Mouse (Mus musculus): Measurements from ENCODE around the gene Ttc41. TPM values are rescaled to one million over a fixed set of nuclear protein-coding genes. Genes with fewer than 3 reads are reported as not detected.

The Ttc41 gene
- total RNA-seq, 1 experiment from 2014 or later, result 2.8 TPM

DNA sequence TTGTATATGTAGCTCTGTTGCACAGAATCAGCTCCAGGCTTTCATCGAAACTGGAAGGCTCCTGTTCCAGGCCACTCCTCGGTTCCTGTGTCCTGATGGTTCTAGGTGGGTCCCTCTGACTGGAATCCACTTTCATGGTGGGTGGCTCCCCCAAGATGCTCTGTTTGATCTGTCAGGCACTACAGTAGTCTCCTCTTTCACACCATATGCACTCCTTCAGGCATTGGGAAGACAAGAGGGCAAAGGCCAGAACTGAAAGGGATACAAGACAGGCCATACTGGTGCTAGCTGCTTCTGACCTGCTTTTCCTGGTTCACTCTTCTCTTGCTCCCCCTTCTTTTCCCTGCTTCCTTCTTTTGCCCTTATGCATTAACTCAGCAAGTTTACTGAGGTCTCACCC, 37.3 kb downstream of the Ttc41 start:
- no peak for ATAC-seq (replicated peaks; ENCODE audit: low read depth, poor library complexity, severe bottlenecking)

DNA sequence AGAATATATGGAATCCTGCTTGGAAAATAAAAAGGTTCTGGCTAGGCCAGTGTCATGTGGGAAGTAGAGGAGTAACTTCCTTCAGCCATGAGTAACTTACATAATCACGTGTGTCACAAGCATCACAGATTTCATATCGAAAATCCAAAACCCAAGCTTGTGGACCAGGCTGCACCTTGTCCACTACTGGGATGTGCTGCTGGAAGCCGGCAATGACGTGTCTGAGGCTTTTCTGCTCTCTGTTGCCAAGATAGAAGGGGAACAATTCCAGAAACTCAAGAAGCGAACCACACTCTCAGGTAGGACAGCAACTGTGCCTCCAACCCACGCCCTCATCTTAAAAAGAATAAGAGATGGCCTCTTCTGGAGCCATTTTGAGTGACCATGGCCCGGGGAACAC, 38.7 kb downstream of the Ttc41 start:
- ATAC-seq (replicated peaks; ENCODE audit: low read depth, poor library complexity, severe bottlenecking), result no peak

DNA sequence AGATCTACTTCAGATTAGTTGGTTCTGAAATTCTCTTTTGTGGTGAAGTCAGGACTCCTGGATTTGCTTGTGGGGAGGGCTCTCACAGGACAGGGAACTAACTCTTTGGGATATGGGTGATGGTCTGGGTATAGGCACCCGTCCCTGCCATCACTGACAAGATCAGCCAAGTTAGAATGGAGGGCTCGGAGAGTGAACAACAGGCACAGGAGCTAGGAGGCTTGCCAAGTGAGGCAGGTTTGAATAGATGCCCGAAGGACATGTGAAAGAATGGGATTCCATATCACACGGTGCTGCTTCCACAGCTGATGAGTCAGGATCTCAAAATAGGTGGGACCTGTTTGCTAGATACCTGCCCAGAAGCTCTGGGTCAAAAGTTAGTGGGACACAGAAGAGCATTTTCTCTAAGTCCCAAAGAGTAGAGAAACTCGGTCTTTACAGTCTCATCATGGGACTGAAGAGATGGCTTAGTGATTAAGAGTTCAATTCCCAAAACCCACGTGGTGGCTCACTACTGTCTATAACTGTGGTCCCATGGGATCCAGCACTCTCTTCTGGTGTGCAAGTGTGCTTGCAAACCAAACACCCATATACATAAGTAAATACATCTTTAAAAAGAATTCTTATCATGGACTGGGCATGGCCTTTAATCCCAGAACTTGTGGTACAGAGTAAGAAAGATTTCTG, 50.3 kb downstream of the Ttc41 start:
- ATAC-seq (replicated peaks; ENCODE audit: low read depth, poor library complexity, severe bottlenecking), result no peak

DNA sequence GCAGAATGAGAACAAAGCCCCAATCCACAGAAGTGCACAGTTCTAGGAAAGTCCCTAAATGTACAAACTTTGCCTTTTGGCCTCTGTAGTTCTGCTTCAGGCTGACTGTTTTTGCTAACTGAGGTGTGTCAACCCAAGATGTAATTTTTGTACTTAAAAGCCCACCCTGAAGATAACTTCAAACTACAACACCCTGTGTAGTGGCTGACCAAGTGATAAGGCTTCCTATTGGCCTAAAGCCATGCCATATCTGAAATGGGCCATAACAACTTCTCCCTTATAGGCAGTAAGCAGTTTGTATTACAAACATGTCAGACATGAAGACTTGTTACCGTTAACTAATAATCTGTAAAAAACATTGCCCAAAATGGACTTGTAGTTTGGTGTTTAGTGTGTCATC, 52.1 kb downstream of the Ttc41 start:
- ATAC-seq (replicated peaks; ENCODE audit: low read depth, poor library complexity, severe bottlenecking), result no peak

DNA sequence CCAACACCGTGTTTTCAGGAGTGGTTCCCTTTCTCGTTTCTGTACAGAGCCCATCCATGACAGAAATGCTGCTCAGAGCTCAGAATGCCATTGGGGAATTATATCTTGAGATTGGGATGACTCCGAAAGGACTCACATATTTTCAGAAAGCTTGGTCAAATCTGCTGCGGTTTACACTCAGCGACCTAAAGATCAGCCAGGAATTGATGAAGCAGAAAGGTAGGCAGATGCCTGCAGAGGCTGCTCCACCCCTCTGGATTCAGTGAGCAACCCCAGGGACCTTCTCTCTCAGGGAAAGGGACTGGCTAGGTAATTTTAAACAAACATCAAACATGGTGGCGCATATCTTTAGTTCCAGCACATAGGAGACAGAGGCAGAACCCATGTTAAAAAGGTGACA, 52.6 kb downstream of the Ttc41 start:
- ATAC-seq (replicated peaks; ENCODE audit: low read depth, poor library complexity, severe bottlenecking), result no peak

DNA sequence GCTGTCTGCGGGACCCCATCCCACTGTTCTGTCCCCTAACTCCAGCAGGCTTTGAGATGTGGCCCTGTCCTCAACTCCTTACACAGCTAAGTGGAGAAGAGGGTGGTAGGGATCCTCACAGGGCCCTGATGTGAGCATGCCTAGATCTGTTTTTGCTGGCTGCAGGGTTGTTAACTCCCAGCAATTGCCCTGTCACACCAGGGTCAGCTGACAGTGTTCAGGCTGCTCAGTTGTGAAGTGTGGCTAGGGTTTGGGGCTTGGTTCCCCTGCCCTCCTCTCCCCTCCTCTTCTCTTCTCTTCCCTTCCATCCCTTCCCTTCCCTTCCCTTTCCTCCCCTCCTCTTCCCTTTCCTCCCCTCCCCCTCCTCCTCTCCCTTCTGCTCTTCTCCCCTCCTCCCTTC, 55.6 kb downstream of the Ttc41 start:
- ATAC-seq (replicated peaks; ENCODE audit: low read depth, poor library complexity, severe bottlenecking), result no peak

DNA sequence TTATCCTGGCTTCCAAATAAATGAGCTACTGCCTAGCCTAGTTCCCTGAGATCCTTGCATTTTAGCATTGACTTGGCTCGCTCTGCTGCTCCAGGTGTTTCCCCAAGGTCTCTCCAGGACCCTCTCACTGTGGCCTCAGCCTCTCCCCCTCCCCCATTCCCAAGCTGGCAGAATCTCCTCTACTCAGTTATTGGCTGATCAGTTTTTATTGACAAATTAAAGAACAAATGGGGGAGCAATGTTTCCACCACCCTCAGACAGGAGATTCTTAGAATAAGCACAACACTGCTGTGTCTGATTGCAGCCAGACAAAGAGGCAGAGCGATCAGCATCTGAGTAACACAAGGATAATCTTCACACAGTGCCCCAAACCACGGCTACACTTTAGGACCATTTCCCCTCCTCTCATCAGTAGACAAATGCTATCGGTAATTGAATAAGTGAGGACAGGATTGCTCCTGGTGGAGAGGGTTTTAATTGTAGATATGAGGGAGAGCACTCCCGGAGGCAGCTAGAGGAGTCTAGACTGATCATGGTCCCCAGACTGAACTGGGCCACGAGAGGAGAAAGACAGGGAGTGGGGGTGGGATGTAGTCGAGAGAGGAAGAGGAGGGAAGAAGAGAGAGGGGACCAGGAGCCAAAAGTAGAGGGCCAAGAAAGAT, 56.2 kb downstream of the Ttc41 start:
- ATAC-seq (replicated peaks; ENCODE audit: low read depth, poor library complexity, severe bottlenecking), result 0 out of 2 replicates have a peak, but pooled peaks have one; percentile 17

DNA sequence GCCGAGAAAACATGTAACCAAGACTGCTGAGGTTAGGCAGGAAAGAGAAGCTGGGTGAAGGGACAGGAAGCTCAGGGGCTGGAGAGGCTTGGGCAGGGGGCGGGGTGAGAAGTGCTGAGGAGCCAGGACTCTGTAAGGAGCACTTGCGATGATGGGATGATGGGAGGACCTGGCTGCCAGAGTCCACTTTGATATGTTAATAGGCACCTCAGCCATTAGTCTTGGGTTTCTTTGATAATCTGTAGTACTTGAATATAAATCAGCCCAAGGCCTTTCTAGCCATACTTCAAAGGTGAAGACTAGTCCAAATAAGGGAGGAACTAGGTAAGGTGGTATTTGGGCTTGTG, 56.7 kb downstream of the Ttc41 start:
- ATAC-seq (replicated peaks; ENCODE audit: low read depth, poor library complexity, severe bottlenecking), result no peak

DNA sequence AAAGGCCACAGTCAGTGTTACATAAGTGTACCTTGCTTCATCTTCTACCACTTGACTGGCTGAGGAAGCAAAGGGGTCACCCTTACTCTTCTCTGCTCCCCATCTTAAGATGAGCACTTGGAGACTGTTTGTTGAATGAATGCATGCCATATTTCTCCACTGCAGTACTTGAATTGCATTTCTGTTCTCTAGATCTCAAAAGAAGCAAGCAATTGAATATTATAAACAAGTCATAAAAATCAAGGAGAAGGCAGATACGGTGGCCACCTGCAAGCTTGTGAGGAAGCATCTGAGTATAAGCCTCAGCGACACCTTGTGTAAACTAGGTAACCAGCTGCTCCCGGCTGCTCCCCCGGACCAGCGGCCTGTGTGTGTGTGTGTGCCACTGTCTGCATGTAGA, 58.1 kb downstream of the Ttc41 start, which contains the start of gene Gm49358:
TSS of gene Gm49358 (plus strand) at position 301 of the 400 bp plus-strand sequence.
- no peak for ATAC-seq (replicated peaks; ENCODE audit: low read depth, poor library complexity, severe bottlenecking)

DNA sequence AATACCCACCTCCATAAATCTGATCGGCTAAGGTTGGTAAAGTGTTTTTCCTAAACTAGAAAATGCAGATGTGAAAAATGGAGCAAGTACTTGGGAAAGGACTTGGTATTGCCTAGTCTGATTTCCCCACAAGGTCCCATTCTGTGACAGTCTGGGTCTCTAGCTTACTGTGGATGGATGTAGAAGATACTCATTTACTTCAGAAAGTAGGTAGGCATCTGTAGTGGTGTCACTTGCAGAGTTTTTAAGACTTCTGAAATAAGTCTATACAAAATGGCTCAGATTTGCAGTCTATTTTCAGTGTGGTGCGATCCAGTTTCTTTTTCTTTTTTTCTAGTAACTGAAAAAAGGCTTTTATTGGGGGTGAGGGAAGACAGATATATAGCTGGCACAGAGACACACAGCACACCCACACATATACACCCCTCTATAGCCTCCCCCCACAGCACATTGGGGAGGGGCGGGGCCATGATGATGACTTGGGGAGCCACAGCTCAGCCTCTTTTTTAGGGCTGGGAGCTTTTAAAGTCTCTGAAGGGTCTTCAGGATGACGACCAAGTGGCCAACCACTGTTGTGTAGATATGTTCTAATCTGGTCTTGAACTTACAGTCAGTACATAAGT, 59.8 kb downstream of the Ttc41 start:
- no peak for ATAC-seq (replicated peaks; ENCODE audit: low read depth, poor library complexity, severe bottlenecking)

DNA sequence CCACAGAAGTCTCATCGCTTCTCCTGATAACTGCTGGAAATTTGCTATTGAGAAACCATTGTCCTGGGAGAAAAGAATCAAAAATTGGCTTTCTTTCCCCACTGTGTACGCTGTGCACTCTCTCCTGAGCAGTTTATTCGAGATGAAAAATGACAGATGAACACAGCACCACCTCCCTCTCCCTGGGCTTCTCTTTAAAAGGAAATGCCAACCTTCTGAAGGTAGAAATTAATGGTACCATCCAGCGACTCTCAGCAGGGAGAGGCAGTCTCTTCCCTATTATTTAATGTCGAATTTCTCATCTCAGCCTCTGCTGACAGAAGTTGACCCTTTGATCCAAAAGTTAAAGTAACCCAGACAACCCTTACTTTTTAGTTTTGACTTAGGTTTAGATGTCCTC, 63.6 kb downstream of the Ttc41 start:
- ATAC-seq (replicated peaks; ENCODE audit: low read depth, poor library complexity, severe bottlenecking), result no peak

DNA sequence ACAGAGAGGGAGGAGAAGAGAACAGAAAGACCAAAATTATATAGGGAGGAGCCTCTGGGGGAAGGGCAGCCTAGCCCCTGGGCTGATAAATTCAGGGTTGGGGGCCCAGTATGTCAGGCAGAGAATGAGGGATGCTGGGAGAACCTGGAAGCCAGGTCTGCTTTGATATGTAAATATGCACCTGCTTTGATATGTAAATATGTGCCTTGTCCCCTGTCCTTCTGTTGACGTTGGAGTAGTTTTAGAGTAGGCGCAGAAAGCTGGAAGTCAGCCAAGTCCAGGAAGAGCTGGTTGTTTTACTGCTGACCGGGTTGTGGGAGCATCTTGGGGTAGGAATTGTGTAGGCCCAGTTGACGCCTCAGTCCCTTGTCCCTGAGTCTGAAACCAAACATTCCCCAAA, 64.2 kb downstream of the Ttc41 start:
- ATAC-seq (replicated peaks; ENCODE audit: low read depth, poor library complexity, severe bottlenecking), result no peak

DNA sequence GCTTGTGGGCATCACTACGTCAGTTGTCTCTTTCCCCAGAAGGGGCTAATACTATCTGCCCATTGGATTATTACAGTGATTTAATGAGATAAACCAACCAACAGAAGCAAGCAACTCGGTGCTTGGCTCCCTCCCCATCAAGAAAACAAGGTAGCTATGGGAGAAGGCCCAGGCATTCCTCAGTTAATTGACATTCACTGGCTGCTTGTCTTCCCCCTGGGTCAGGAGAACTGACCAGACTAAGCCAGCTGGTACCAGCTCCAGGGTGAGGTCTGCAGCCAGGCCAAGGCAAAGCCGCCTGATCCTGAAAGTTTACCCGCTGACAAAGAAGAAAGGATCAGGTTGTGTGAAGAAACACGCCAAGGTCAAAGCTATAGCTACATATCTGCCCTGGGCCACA, 66.1 kb downstream of the Ttc41 start:
- no peak for ATAC-seq (replicated peaks; ENCODE audit: low read depth, poor library complexity, severe bottlenecking)

DNA sequence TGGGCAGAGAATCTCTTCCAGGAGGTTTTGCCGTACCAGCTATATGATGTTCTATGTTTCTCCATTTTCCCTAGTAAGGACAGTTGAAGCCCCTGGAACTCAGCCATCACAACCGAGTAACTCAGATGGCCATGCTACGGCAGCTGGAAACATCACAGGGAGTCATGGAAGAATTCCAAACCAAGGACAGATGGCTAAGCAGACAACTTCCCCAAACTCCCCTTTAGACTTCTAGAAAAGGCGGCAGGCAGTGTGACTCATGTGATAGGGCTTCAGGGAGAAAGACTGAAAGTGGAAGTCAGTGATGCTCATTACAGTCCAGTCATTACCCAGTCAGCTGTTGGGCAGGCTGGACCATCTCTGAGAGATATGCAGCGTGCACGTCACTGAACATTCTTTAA, 66.6 kb downstream of the Ttc41 start:
- ATAC-seq (replicated peaks; ENCODE audit: low read depth, poor library complexity, severe bottlenecking), result peak; percentile 98

DNA sequence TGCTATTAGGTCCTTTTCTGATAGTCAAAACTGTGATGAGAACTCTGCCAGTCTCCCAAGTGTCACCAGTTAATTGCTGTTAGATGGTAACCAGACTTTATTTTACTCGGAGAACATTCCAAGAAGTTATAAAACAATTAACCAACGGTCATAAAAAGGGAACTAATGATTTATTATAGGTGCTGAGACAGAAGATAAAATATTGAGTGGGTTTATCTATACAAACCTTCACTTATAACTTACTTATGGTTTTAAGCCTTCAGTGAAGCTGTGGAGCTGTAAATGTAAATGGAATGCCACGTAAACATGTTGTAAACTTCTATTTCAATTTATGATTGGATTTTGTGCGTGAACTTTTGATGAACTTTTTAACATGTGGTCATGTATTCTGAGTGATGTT, 67.7 kb downstream of the Ttc41 start:
- no peak for ATAC-seq (replicated peaks; ENCODE audit: low read depth, poor library complexity, severe bottlenecking)

DNA sequence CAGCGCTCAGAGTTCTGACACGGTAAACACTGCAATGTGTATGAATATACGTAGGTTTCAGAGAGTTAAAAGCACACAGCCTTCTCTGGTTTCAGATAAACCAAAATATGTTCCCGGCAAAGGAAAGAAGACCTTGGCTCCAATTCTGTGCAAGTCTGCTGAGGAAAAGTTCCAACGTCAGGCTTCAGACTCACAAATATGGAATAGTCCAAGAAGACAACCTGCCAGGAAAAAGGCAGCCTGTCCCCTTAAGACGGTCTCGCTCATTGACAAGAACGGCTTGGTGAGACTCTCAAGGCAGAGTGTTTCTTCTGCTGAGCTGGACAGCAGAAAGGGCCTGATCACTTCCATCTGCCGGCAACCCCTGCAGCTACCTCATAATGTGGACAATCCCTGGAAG, 70.7 kb downstream of the Ttc41 start:
- ATAC-seq (replicated peaks; ENCODE audit: low read depth, poor library complexity, severe bottlenecking), result no peak

DNA sequence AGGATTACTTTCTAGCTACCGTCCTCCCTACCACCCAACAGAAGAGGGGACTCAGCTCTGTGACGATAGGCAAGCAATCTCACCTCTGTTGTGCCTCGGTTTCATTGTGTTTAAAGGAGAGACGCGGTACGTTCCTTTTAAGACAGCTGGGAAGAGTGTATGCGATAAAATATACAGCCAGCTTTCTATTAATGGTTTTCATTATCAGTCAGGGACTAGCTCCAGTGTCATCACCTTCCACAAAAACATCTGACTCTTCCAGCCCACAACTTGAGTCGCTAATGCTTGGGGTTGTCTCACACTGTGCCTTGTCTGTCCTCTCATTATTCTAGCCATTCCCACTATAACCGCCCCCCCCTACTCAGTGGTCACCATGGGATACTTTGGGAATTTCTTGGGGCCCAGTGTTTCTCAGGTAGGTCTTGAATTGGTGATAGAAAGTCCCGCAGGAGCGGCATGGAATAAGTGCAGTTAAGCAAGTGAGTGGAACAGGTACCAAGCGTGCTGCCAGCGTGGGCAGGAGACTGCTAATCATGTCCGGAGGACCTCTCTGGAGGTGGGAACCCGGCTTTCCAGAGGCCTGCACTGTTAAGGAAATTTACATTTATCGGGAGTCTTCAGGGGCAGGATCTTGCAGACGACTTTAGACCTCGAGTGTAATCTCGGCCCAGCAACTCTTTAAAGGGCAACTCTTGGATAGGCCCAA, 72.2 kb downstream of the Ttc41 start:
- peak; percentile 10; the same call in 1 of the 2 replicates for ATAC-seq (replicated peaks; ENCODE audit: low read depth, poor library complexity, severe bottlenecking)

DNA sequence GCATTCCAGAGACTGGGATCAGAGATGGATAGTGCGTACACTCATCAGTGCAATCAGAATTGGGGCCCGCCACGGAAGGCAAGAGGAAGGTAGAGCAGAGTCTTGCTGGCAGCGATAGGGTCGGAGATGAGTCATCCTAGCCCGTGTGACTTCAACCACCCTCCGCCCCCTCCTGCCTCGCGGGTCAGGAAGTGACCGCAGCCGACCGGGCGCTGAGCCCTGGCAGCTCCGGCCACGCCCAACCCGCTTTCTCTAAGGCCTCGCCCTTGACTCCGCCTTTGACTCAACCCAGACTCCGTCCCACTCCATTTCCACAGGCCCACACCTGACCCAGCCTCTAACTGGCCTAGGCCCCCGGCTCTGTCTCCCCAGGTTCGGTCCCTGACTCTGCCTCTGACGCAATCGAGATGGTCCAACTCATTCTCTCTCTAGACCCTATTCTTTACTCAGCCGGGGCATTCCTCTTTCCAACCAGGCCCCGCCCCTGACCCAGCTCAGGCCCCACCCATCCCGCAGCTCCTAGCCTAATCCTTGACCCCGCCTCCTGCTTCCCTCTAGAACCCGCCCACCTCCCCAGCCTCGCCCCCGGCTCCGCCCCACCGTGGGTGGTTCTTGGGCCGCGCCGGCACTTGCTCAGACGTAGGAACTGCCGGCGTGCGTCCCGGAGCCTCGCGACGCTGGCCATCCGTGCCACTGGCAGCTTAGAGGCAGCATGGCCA, 72.9 kb downstream of the Ttc41 start, which contains the start of gene Nt5dc3:
TSS of gene Nt5dc3 (plus strand) at position 608 of the 719 bp plus-strand sequence.
- ATAC-seq (replicated peaks; ENCODE audit: low read depth, poor library complexity, severe bottlenecking), result peak; percentile 86

DNA sequence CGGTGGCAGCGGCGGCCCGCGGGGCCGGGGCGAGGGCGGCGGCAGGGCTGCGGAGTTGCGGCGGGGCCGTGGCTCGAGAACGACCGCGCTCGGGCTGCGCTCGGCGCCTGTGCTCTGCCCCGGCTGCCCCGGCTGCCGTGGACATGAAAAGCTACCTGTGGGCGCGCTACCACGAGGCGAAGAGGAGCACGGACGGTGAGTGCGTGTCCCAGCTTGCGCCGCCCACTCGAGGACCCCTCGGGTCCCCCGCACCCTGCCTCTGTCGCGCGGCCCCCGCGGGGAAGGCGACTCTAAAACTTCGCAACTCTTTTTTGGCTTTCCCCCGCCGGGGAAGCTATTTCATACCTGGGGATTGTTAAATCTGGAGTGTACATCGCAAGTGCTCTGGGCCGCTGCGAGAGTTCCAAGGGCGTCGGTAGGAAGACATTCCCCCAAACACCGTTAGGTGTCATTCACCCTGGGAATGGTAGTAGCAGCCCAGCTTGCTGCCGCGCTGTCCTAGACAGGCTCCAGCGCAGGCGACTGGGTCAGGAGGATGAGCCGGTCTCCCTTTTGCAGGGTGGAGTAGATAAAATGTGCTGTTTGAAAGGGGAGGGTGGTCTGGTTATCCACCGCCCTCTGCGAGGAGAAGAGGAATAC, 73.6 kb downstream of the Ttc41 start:
- ATAC-seq (replicated peaks; ENCODE audit: low read depth, poor library complexity, severe bottlenecking), result no peak
